Mouse (Mus musculus) hindbrain, postnatal 0 days (tissue): ENCODE results near the gene Kat14. TPM values are rescaled to one million over a fixed set of nuclear protein-coding genes. Genes with fewer than 3 reads are reported as not detected.

Experiments used
- ATAC-seq: fragments of 200-750 bp; cut with Nextera tagmentation; 2 replicates; pipeline ENCODE4 v1.8.0; 2017; ENCODE audit warnings: mild to moderate bottlenecking, moderate TSS enrichment, moderate library complexity
- DNase-seq: peaks from one replicate; pipeline ENCODE4 v3.0.0-alpha.2; 2015; ENCODE audit warnings: low spot score
- H3K27ac ChIP-seq: fragments of 300-500 bp; sonication (generic); 2 replicates; pipeline ENCODE4 v1.5.1; 2014; ENCODE audit warnings: mild to moderate bottlenecking
- H3K27me3 ChIP-seq: fragments of 300-500 bp; sonication (generic); 2 replicates; pipeline ENCODE4 v1.6.1; 2014; ENCODE audit warnings: low read length, mixed read lengths; ENCODE audit not compliant: insufficient read depth
- H3K36me3 ChIP-seq: fragments of 300-500 bp; sonication (generic); 2 replicates; pipeline ENCODE4 v1.6.1; 2014; ENCODE audit warnings: low read length, mixed read lengths; ENCODE audit not compliant: insufficient read depth
- H3K4me1 ChIP-seq: fragments of 300-500 bp; sonication (generic); 2 replicates; pipeline ENCODE4 v1.6.1; 2014; ENCODE audit warnings: antibody characterized with exemption, low read length, mixed read lengths; ENCODE audit not compliant: insufficient read depth
- H3K4me2 ChIP-seq: fragments of 300-500 bp; sonication (generic); 2 replicates; pipeline ENCODE4 v1.6.1; 2014; ENCODE audit warnings: low read depth, mild to moderate bottlenecking, low read length, moderate library complexity, mixed read lengths
- H3K4me3 ChIP-seq: fragments of 300-500 bp; sonication (generic); 2 replicates; pipeline ENCODE4 v1.5.1; 2014; ENCODE audit warnings: low read length
- H3K9ac ChIP-seq: fragments of 300-500 bp; sonication (generic); replicated peaks from 2 replicates; pipeline ENCODE4 v1.6.1; 2014; ENCODE audit warnings: mild to moderate bottlenecking, low read length, moderate library complexity, mixed read lengths
- H3K9me3 ChIP-seq: fragments of 300-500 bp; sonication (generic); 2 replicates; pipeline ENCODE4 v1.6.1; 2016; ENCODE audit warnings: low read length, mixed read lengths
- CTCF ChIP-seq: IDR thresholded peaks from 2 replicates; pipeline ENCODE4 v1.5.1; 2016; ENCODE audit warnings: antibody characterized with exemption, control low read depth, low read depth
- WGBS: fragments of 180-500 bp; shearing (Covaris S2); extraction: QIAGEN DNeasy Blood & Tissue Kit; methylation state at CpG from one replicate; pipeline ENCODE4 v1.1.7; 2014; 5-methylcytosine and 5-hydroxymethylcytosine counted together
- polyA plus RNA-seq: library from polyadenylated mRNA; unstranded; fragments of >200 nt; fragmentation: Nextera tagmentation; extraction: Ambion mirVana; gene quantifications from 2 replicates; pipeline ENCODE4 v1.2.1, GENCODE M21; 2015
- total RNA-seq: library from RNA; depleted of rRNA; stranded (reverse); fragments of >200 nt; gene quantifications from 2 replicates; pipeline ENCODE4 v1.2.3, GENCODE M21; 2014

Gene Kat14
- total and polyA plus RNA-seq, 2 experiments from 2014 or later: 22.5 to 23.5 TPM

DNA sequence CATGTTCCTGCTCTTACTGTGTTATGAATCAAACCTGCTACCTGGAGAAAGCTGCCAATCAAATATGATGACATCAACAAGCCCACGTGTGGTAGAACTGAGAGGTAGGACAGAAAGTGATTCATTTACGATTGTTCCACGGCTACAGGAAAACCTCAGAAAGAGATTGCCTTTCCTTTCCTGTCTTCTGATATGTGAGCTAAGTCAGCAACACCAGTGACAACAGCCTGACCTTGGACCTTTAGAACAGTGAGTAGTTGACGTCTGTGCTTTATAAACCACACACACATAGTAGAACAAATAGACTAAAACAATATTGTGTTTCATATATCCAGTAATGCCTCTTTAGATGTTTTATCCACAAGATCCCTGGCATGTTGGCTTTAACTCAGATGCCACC lies 25.6 kb upstream of the Kat14 start:
- Histone ChIP-seq H3K27me3 (no peaks in the 10 kb centered on the region), H3K27ac (no peak overlapping the region), H3K4me1 (no peaks in the 10 kb centered on the region), H3K9me3 (no peaks in the 10 kb centered on the region), H3K4me2 (no peak overlapping the region), H3K36me3 (no peaks in the 10 kb centered on the region), H3K4me3 (no peak overlapping the region), H3K9ac (no peak overlapping the region)
- TF ChIP-seq CTCF: no peak
- 88% methylated on average over 4 of the region's 4 CpGs for WGBS
- ATAC-seq (no peak), DNase-seq (no peak)

GRCm38 (mm10) chr2:144348525-144348924 lies 20.3 kb upstream of the Kat14 start:
- TF ChIP-seq CTCF: no peak
- no peaks in the 10 kb centered on the region for H3K27me3 ChIP-seq
- H3K27ac ChIP-seq: no peak overlapping the region
- no peak for DNase-seq
- no peak overlapping the region for H3K4me3 ChIP-seq
- ATAC-seq: no peak
- no peaks in the 10 kb centered on the region for H3K4me1 ChIP-seq
- H3K36me3 ChIP-seq: no peaks in the 10 kb centered on the region
- H3K9me3 ChIP-seq: no peaks in the 10 kb centered on the region
- H3K4me2 ChIP-seq: no peak overlapping the region
- 78% methylated on average over 3 of the region's 3 CpGs for WGBS
- no peak overlapping the region for H3K9ac ChIP-seq

GRCm38 (mm10) chr2:144352843-144353242 lies 15.9 kb upstream of the Kat14 start:
- Histone ChIP-seq H3K27ac (no peak overlapping the region), H3K9me3 (no peaks in the 10 kb centered on the region), H3K27me3 (no peaks in the 10 kb centered on the region), H3K4me1 (no peaks in the 10 kb centered on the region), H3K4me3 (no peak overlapping the region), H3K9ac (no peak overlapping the region), H3K36me3 (no peaks in the 10 kb centered on the region), H3K4me2 (no peak overlapping the region)
- ATAC-seq (no peak), DNase-seq (no peak)
- TF ChIP-seq CTCF: no peak
- WGBS: 85% methylated on average over 11 of the region's 11 CpGs

DNA sequence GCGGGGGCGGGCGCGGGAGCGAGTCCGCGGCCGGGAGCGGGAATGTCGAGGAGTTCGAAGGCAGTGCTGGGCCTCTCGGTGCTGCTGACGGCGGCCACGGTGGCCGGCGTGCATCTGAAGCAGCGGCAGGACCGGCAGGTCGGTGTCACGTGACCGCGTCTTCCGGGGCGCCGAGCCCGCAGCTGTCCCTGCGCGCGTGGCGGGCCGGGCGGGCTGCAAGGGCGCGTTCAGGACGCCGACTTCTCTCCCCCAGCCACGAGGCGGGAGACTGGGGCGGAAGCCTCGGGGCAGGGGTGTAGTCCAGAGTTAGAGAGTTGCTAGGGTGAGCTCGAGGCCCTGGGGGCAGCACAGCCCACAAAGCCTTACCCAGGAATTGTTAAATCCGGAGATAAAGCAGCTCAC lies 238 bp downstream of the Kat14 start:
- Histone ChIP-seq H3K4me3 (peak overlapping the region; percentile 83), H3K27me3 (no peaks in the 10 kb centered on the region), H3K27ac (peak overlapping the region; percentile 92), H3K9me3 (no peaks in the 10 kb centered on the region), H3K36me3 (peaks cover 3% of the 10 kb centered on the region; the same call in 1 of the 2 replicates), H3K4me1 (peaks cover 4% of the 10 kb centered on the region; the same call in 1 of the 2 replicates), H3K4me2 (peak overlapping the region; percentile 74), H3K9ac (peak overlapping the region; percentile 88)
- TF ChIP-seq CTCF: no peak
- ATAC-seq: peak; percentile 89
- WGBS: under 1% methylated on average over 36 of the region's 43 CpGs
- no peak for DNase-seq

- Histone ChIP-seq H3K36me3 (peaks cover 7% of the 10 kb centered on the region; the same call in 1 of the 2 replicates), H3K4me2 (peak overlapping the region; percentile 74), H3K9ac (peak overlapping the region; percentile 88), H3K27me3 (no peaks in the 10 kb centered on the region), H3K4me3 (peak overlapping the region; percentile 83), H3K9me3 (no peaks in the 10 kb centered on the region), H3K27ac (peak overlapping the region; percentile 92), H3K4me1 (peaks cover 4% of the 10 kb centered on the region; the same call in 1 of the 2 replicates)
- TF ChIP-seq CTCF: no peak
- 1% methylated on average over 12 of the region's 12 CpGs for WGBS
- ATAC-seq (no peak), DNase-seq (peak; percentile 30)
Measured at GRCm38 (mm10) chr2:144369511-144369910, 728 bp downstream of the Kat14 start.

GRCm38 (mm10) chr2:144371566-144371965 lies 2.8 kb downstream of the Kat14 start:
- no peak overlapping the region for H3K4me2 ChIP-seq
- H3K36me3 ChIP-seq: peaks cover 15% of the 10 kb centered on the region; the same call in 1 of the 2 replicates
- TF ChIP-seq CTCF: no peak
- H3K27me3 ChIP-seq: no peaks in the 10 kb centered on the region
- H3K4me3 ChIP-seq: no peak overlapping the region
- WGBS: 82% methylated on average over 4 of the region's 4 CpGs
- peaks cover 4% of the 10 kb centered on the region; the same call in 1 of the 2 replicates for H3K4me1 ChIP-seq
- ATAC-seq (no peak), DNase-seq (no peak)
- H3K9me3 ChIP-seq: no peaks in the 10 kb centered on the region
- no peak overlapping the region for H3K27ac ChIP-seq
- H3K9ac ChIP-seq: no peak overlapping the region

DNA sequence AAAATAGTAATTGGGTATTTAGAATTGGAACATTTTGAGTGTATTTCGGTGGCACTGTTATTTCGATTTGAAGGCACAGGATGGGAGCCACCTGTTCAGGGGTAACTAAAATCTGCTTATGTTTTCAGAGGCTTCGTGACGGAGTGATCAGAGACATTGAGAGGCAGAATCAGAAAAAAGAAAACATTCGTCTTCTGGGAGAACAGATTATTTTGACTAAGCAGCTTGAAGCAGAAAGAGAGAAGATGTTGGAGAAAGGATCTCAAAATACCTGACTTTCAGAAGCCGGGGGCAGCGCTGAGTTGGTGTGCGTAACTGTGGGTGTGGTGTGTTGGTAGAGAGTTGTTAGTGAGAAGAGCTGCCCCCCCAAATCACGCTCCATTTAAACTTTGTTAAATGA lies 4.3 kb downstream of the Kat14 start:
- WGBS: 94% methylated on average over 9 of the region's 9 CpGs
- no peak for TF ChIP-seq CTCF
- Histone ChIP-seq H3K27ac (no peak overlapping the region), H3K27me3 (no peaks in the 10 kb centered on the region), H3K9me3 (no peaks in the 10 kb centered on the region), H3K4me3 (no peak overlapping the region), H3K36me3 (peaks cover 22% of the 10 kb centered on the region; the same call in 1 of the 2 replicates), H3K4me1 (peaks cover 4% of the 10 kb centered on the region; the same call in 1 of the 2 replicates), H3K9ac (no peak overlapping the region), H3K4me2 (no peak overlapping the region)
- ATAC-seq (no peak), DNase-seq (no peak)
